Mouse (Mus musculus) neural tube, embryonic 15.5 days (tissue): Measurements from ENCODE around the gene Nrp2. TPM values are rescaled to one million over a fixed set of nuclear protein-coding genes. Genes with fewer than 3 reads are reported as not detected.
A peak's percentile ranks its signal among the peaks of the same experiment; 100 is the strongest.

Experiments used
- ATAC-seq: fragments of 200-750 bp; cut with Nextera tagmentation; 2 replicates; pipeline ENCODE4 v1.8.0; 2017; ENCODE audit warnings: mild to moderate bottlenecking, moderate TSS enrichment, moderate library complexity; ENCODE audit not compliant: low FRiP score
- H3K27ac ChIP-seq: fragments of 300-500 bp; sonication (generic); replicated peaks from 2 replicates; pipeline ENCODE4 v1.5.1; 2015; ENCODE audit warnings: mild to moderate bottlenecking, inconsistent platforms
- H3K27me3 ChIP-seq: fragments of 300-500 bp; sonication (generic); replicated peaks from 2 replicates; pipeline ENCODE4 v1.6.1; 2015; ENCODE audit warnings: inconsistent platforms
- H3K36me3 ChIP-seq: fragments of 300-500 bp; sonication (generic); 2 replicates; pipeline ENCODE4 v1.6.1; 2015; ENCODE audit warnings: inconsistent platforms
- H3K4me1 ChIP-seq: fragments of 300-500 bp; sonication (generic); 2 replicates; pipeline ENCODE4 v1.6.1; 2015; ENCODE audit warnings: inconsistent platforms
- H3K4me2 ChIP-seq: fragments of 300-500 bp; sonication (generic); 2 replicates; pipeline ENCODE4 v1.6.1; 2015; ENCODE audit warnings: inconsistent platforms, mild to moderate bottlenecking, moderate library complexity
- H3K4me3 ChIP-seq: fragments of 300-500 bp; sonication (generic); replicated peaks from 2 replicates; pipeline ENCODE4 v1.5.1; 2015; ENCODE audit warnings: mild to moderate bottlenecking, inconsistent platforms
- H3K9ac ChIP-seq: fragments of 300-500 bp; sonication (generic); replicated peaks from 2 replicates; pipeline ENCODE4 v1.6.1; 2015; ENCODE audit warnings: mild to moderate bottlenecking, inconsistent platforms
- H3K9me3 ChIP-seq: fragments of 300-500 bp; sonication (generic); replicated peaks from 2 replicates; pipeline ENCODE4 v1.6.1; 2016; ENCODE audit warnings: inconsistent platforms
- WGBS: fragments of 180-500 bp; shearing (Covaris S2); methylation state at CpG from one replicate; pipeline ENCODE4 v1.1.7; 2015; ENCODE audit warnings: mixed read lengths; 5-methylcytosine and 5-hydroxymethylcytosine counted together
- polyA plus RNA-seq: library from polyadenylated mRNA; unstranded; fragments of >200 nt; fragmentation: Nextera tagmentation; extraction: Ambion mirVana; gene quantifications from 2 replicates; pipeline ENCODE4 v1.2.1, GENCODE M21; 2015

Gene Nrp2
- polyA plus RNA-seq, 1 experiment from 2014 or later = 35.6 TPM

GRCm38 (mm10) chr1:62745889-62746288, 42.8 kb downstream of the Nrp2 start:
- H3K27ac ChIP-seq = no peak overlapping the region
- H3K4me2 ChIP-seq = no peak overlapping the region
- H3K9me3 ChIP-seq = no peaks in the 10 kb centered on the region
- ATAC-seq = no peak
- no peaks in the 10 kb centered on the region for H3K27me3 ChIP-seq
- 82% methylated on average over 8 of the region's 8 CpGs for WGBS
- 0 out of 2 replicates have a peak, but pooled peaks cover 7% of the 10 kb centered on the region for H3K36me3 ChIP-seq
- H3K4me3 ChIP-seq = no peak overlapping the region
- H3K9ac ChIP-seq = no peak overlapping the region
- H3K4me1 ChIP-seq = peaks cover 32% of the 10 kb centered on the region

DNA sequence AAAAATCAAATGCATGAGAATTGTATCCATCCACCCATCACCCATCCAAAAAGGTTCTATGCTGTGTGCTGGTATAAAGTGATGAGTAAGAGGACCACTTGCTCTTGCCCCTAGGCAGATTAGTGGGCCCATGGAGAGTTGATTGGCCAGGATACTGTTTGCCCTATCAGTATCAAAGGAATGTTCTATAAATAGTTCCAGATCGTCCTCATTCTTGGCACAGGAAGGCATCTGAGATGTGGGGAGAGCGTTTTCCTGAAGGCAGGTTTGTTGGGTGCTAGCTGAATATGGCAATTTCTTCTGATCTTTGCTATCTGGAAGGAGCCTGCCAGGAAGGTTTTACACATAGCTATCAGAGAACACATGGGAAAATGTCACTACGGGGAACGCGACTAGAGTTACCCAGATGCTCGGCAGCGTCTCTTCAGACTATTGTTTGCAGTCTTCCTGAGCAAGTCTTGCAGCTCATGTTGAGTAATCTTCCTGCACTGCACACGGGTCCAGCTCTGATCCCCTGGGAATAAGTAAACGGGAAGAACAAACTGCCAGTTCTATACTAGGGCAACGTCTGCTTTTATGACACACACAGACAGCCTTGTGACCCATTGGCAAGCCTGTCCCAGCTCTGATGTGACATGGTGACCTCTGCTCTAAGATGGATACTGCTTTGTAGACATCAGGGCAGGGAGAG, 44.5 kb downstream of the Nrp2 start:
- no peaks in the 10 kb centered on the region for H3K9me3 ChIP-seq
- ATAC-seq = no peak
- no peak overlapping the region for H3K27ac ChIP-seq
- 0 out of 2 replicates have a peak, but pooled peaks cover 7% of the 10 kb centered on the region for H3K36me3 ChIP-seq
- no peak overlapping the region for H3K9ac ChIP-seq
- H3K4me3 ChIP-seq = no peak overlapping the region
- WGBS = 57% methylated on average over 10 of the region's 10 CpGs
- H3K4me1 ChIP-seq = peaks cover 39% of the 10 kb centered on the region
- H3K27me3 ChIP-seq = no peaks in the 10 kb centered on the region
- H3K4me2 ChIP-seq = no peak overlapping the region

- no peak for ATAC-seq
- no peaks in the 10 kb centered on the region for H3K9me3 ChIP-seq
- WGBS = 62% methylated on average over 3 of the region's 3 CpGs
- no peak overlapping the region for H3K4me3 ChIP-seq
- no peaks in the 10 kb centered on the region for H3K27me3 ChIP-seq
- H3K4me1 ChIP-seq = peaks cover 41% of the 10 kb centered on the region
- no peak overlapping the region for H3K9ac ChIP-seq
- no peak overlapping the region for H3K27ac ChIP-seq
- no peak overlapping the region for H3K4me2 ChIP-seq
- 0 out of 2 replicates have a peak, but pooled peaks cover 7% of the 10 kb centered on the region for H3K36me3 ChIP-seq
Observed at GRCm38 (mm10) chr1:62748361-62748760, 45.3 kb downstream of the Nrp2 start.

DNA sequence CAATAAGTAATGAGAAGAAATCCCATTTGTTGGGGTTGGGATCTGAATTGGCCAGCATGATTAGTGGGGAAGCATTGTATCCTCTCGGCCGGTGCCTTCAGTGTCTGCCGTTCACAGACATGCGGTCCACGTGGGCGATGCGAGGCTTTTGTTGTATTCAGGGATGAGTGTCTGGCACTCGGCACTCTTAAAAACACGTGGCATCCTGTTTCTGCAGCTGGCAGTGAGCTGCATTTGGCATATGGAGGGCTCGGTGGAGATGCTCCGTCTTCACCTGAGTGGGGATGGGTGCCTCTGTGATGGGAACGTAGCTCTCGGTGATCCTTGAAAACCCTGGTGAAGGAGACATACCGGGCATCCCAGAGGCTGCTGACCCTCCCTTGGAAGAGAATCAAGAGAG, 46.6 kb downstream of the Nrp2 start:
- Histone ChIP-seq H3K4me3 (no peak overlapping the region), H3K36me3 (0 out of 2 replicates have a peak, but pooled peaks cover 7% of the 10 kb centered on the region), H3K4me1 (peaks cover 45% of the 10 kb centered on the region), H3K27me3 (no peaks in the 10 kb centered on the region), H3K27ac (no peak overlapping the region), H3K4me2 (no peak overlapping the region), H3K9me3 (no peaks in the 10 kb centered on the region), H3K9ac (no peak overlapping the region)
- no peak for ATAC-seq
- WGBS = 27% methylated on average over 14 of the region's 14 CpGs

DNA sequence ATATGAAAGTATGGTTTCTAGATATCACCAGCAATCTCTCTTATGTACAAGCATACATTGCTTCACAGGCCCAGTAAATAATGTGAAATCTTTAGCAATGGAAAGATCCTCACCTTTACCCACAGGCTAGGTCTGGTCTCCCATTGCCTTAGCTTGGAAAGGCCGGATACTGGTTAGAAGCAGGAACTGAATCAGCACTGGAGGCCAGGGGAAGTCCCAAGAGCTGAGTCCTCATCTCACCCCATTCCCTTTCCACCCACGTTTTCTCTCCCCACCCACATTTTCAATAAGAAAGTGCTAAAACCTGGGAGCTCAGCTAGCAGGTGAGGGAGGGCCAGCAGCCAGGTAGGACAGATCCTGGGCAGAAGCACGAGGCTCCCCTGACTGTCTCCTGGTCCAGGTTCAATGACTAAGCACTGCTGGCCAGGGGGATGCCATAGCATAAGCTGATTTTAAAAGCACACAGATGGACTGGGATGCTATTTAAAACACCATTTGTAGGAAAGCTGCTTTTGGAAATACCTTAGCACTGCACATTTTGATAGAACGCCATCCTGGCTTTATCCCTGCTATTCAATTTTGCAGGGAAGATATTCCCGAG, 47.4 kb downstream of the Nrp2 start:
- Histone ChIP-seq H3K4me1 (peaks cover 45% of the 10 kb centered on the region), H3K27me3 (no peaks in the 10 kb centered on the region), H3K4me2 (no peak overlapping the region), H3K4me3 (no peak overlapping the region), H3K9ac (no peak overlapping the region), H3K9me3 (no peaks in the 10 kb centered on the region), H3K27ac (0 out of 2 replicates have a peak overlapping the region, but pooled peaks have one; percentile 23), H3K36me3 (0 out of 2 replicates have a peak, but pooled peaks cover 5% of the 10 kb centered on the region)
- WGBS = 77% methylated on average over 5 of the region's 5 CpGs
- no peak for ATAC-seq

GRCm38 (mm10) chr1:62751011-62752006, 48.2 kb downstream of the Nrp2 start:
- no peak overlapping the region for H3K4me3 ChIP-seq
- H3K27ac ChIP-seq = peak overlapping the region; percentile 52
- ATAC-seq = peak; percentile 34; the same call in 1 of the 2 replicates
- WGBS = 26% methylated on average over 15 of the region's 15 CpGs
- no peaks in the 10 kb centered on the region for H3K36me3 ChIP-seq
- no peaks in the 10 kb centered on the region for H3K9me3 ChIP-seq
- no peak overlapping the region for H3K9ac ChIP-seq
- H3K27me3 ChIP-seq = no peaks in the 10 kb centered on the region
- H3K4me1 ChIP-seq = peaks cover 45% of the 10 kb centered on the region
- no peak overlapping the region for H3K4me2 ChIP-seq

GRCm38 (mm10) chr1:62752055-62752454, 49.0 kb downstream of the Nrp2 start:
- Histone ChIP-seq H3K27ac (peak overlapping the region; percentile 52), H3K4me2 (no peak overlapping the region), H3K9me3 (no peaks in the 10 kb centered on the region), H3K27me3 (no peaks in the 10 kb centered on the region), H3K4me1 (peaks cover 45% of the 10 kb centered on the region), H3K36me3 (no peaks in the 10 kb centered on the region), H3K9ac (no peak overlapping the region), H3K4me3 (no peak overlapping the region)
- ATAC-seq = no peak
- 30% methylated on average over 8 of the region's 8 CpGs for WGBS

DNA sequence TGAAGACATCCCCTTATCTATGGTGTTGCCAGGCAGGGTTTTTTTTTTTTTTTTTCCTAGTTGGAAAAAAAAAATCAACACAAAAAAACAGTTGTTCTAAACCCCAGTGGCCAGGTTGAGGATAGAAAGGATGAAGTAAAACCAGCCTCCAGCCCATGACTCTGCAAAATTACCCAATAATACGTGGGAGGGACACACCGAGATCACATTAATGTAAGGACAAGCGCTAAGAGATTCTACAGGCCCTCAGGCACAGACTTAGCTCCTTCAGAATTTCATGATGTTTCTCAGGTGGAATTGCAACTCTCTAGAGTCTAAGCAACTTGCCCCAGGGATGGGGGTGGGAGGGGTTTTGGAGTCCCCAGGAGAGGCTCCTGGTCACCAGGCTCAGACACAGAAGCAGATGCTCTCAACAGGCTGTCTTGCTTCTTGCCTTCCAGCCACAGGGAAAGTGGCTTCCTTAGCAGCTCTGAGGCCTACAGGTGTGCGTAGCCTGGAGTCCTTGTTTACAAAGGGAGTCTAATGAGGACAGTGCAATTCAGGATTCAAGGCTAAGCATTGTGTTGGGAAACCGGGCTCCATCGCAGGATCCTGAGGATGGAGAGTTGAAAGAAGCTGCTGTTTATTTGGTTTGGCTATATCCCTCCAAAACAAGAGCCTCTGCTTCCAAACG, 49.7 kb downstream of the Nrp2 start:
- H3K27me3 ChIP-seq = no peaks in the 10 kb centered on the region
- H3K36me3 ChIP-seq = no peaks in the 10 kb centered on the region
- 70% methylated on average over 7 of the region's 7 CpGs for WGBS
- no peak overlapping the region for H3K4me3 ChIP-seq
- no peaks in the 10 kb centered on the region for H3K9me3 ChIP-seq
- no peak overlapping the region for H3K4me2 ChIP-seq
- H3K4me1 ChIP-seq = peaks cover 45% of the 10 kb centered on the region
- no peak overlapping the region for H3K9ac ChIP-seq
- no peak overlapping the region for H3K27ac ChIP-seq
- no peak for ATAC-seq

- H3K4me1 ChIP-seq = peaks cover 42% of the 10 kb centered on the region
- no peak overlapping the region for H3K4me3 ChIP-seq
- H3K27ac ChIP-seq = no peak overlapping the region
- no peak for ATAC-seq
- H3K9me3 ChIP-seq = no peaks in the 10 kb centered on the region
- WGBS = 53% methylated on average over 8 of the region's 8 CpGs
- no peak overlapping the region for H3K4me2 ChIP-seq
- no peak overlapping the region for H3K9ac ChIP-seq
- no peaks in the 10 kb centered on the region for H3K27me3 ChIP-seq
- no peaks in the 10 kb centered on the region for H3K36me3 ChIP-seq
Observed at GRCm38 (mm10) chr1:62754066-62754835, 51.2 kb downstream of the Nrp2 start.

GRCm38 (mm10) chr1:62760086-62760485, 57.0 kb downstream of the Nrp2 start:
- no peaks in the 10 kb centered on the region for H3K4me1 ChIP-seq
- H3K9me3 ChIP-seq = no peaks in the 10 kb centered on the region
- H3K4me3 ChIP-seq = no peak overlapping the region
- no peaks in the 10 kb centered on the region for H3K27me3 ChIP-seq
- no peak for ATAC-seq
- peaks cover 15% of the 10 kb centered on the region for H3K36me3 ChIP-seq
- 72% methylated on average over 5 of the region's 5 CpGs for WGBS
- H3K27ac ChIP-seq = no peak overlapping the region
- H3K9ac ChIP-seq = no peak overlapping the region
- no peak overlapping the region for H3K4me2 ChIP-seq
